Mouse (Mus musculus) thymus, adult 2 months (tissue): ENCODE measurements around the gene Map3k5. TPM values are rescaled to one million over a fixed set of nuclear protein-coding genes. Genes with fewer than 3 reads are reported as not detected.
A peak's percentile ranks its signal among the peaks of the same experiment; 100 is the strongest.

Source experiments
- DNase-seq: peaks from one replicate; pipeline ENCODE4 v3.0.0; 2021
- H3K27ac ChIP-seq: fragments of 200-500 bp; 2 replicates; pipeline ENCODE4 v1.5.1; 2012; ENCODE audit warnings: low read length, control low read depth; ENCODE audit not compliant: control insufficient read depth, insufficient read depth
- H3K27me3 ChIP-seq: fragments of 200-500 bp; 2 replicates; pipeline ENCODE4 v1.6.1; 2012; ENCODE audit warnings: mild to moderate bottlenecking, low read length, moderate library complexity, mixed read lengths; ENCODE audit not compliant: control insufficient read depth, insufficient read depth
- H3K36me3 ChIP-seq: fragments of 200-500 bp; 2 replicates; pipeline ENCODE4 v1.6.1; 2012; ENCODE audit warnings: mild to moderate bottlenecking, low read length, moderate library complexity; ENCODE audit not compliant: control insufficient read depth, insufficient read depth
- H3K4me1 ChIP-seq: fragments of 200-500 bp; replicated peaks from 2 replicates; pipeline ENCODE4 v1.6.1; 2012; ENCODE audit warnings: low read length; ENCODE audit not compliant: control insufficient read depth, insufficient read depth
- H3K4me3 ChIP-seq: fragments of 200-500 bp; 2 replicates; pipeline ENCODE4 v1.5.1; 2012; ENCODE audit warnings: mild to moderate bottlenecking, low read length, control low read depth, moderate library complexity; ENCODE audit not compliant: control insufficient read depth, insufficient read depth
- CTCF ChIP-seq: fragments of 200-500 bp; IDR thresholded peaks from 2 replicates; pipeline ENCODE4 v1.5.1; 2012; ENCODE audit warnings: mild to moderate bottlenecking, control low read depth, low read length, moderate library complexity, borderline replicate concordance; ENCODE audit not compliant: control insufficient read depth, poor library complexity, insufficient read depth; ENCODE audit errors: extremely low read depth
- POLR2A ChIP-seq: fragments of 200-500 bp; IDR thresholded peaks from 2 replicates; pipeline ENCODE4 v1.6.1; 2012; ENCODE audit warnings: mild to moderate bottlenecking, low read length, control low read depth, moderate library complexity; ENCODE audit not compliant: control insufficient read depth, poor library complexity, insufficient read depth; ENCODE audit errors: extremely low read depth
- WGBS: fragments of 180-500 bp; shearing (Covaris S2); methylation state at CpG from one replicate; pipeline ENCODE4 v1.1.7; 2018; 5-methylcytosine and 5-hydroxymethylcytosine counted together
- polyA plus RNA-seq: library from polyadenylated mRNA; depleted of rRNA; stranded (reverse); fragments of >200 nt; gene quantifications from 2 replicates; pipeline ENCODE4 v1.2.3, GENCODE M21; 2012

The Map3k5 gene
- polyA plus RNA-seq, 1 experiment, result 3.5 TPM

DNA sequence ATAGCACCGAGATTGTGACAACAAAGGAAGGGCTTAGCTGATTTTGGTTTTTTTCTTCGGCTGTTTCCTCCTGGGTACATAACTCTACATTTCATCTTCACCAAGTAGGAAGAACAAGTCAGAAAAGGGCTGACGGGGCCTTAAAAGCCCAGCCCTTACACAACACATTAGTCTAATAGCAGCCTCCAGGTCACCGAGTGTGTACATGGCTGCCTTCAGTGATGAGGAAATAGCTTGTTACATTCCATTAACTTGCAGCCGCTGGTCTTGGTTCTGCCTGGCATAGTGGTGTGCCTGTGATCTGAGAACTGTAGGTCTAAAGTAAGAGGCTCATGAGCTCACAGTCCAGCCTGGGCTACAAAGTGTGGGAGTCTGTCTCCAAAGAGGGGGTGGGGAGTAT, 230.5 kb downstream of the Map3k5 start:
- no peak for TF ChIP-seq POLR2A
- H3K4me1 ChIP-seq, result peaks cover 3% of the 10 kb centered on the region

DNA sequence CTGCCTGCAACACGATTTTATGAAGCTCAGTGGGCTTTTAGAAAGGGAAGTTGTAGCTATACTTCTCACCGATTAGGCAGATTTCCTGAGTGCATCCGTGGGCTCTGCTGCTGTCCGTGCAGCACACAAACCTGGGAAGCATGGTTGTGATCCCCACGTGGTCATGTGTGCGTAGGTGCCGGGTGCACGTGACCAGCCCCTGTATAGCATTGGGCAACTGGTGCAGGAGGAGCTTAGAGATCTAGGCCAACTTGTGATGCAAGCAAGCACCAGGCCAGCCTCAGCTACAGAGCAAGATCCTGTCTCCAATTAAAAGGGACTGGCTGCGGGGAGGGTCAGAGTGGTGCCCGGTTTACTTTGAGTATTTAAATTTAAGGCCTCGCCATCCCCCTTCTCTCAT, 232.5 kb downstream of the Map3k5 start:
- 32% methylated on average over 11 of the region's 11 CpGs for WGBS
- H3K4me1 ChIP-seq, result peaks cover 3% of the 10 kb centered on the region
- TF ChIP-seq POLR2A (no peak), CTCF (no peak)
- H3K36me3 ChIP-seq, result no peaks in the 10 kb centered on the region
- no peak overlapping the region for H3K27ac ChIP-seq
- DNase-seq, result no peak
- H3K27me3 ChIP-seq, result no peaks in the 10 kb centered on the region
- no peak overlapping the region for H3K4me3 ChIP-seq

More for the DNA sequence above, 230.5 kb downstream of the Map3k5 start:
- no peaks in the 10 kb centered on the region for H3K36me3 ChIP-seq
- 96% methylated on average over 5 of the region's 5 CpGs for WGBS
- H3K27ac ChIP-seq, result no peak overlapping the region
- H3K27me3 ChIP-seq, result no peaks in the 10 kb centered on the region
- H3K4me3 ChIP-seq, result no peak overlapping the region
- DNase-seq, result no peak

DNA sequence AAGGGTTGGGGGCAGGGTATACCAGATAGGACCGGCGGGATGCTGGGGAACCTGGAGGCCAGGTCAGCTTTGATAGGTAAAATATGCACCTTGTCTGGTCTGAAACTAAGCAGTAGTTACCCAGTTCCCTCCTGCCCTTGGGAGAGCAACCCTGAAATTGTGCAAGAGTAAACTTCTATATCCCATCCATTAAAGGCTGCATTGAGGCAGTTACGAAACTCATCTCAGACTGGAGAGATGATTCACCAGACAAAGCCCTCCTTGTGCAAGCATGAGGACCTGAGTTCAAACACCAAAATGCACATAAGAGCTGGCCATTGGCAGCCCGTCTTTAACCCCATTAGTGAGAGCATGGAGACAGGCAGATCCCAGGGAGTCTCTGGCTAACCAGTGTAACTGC, 233.2 kb downstream of the Map3k5 start:
- TF ChIP-seq CTCF (no peak), POLR2A (no peak)
- Histone ChIP-seq H3K4me3 (no peak overlapping the region), H3K27me3 (no peaks in the 10 kb centered on the region), H3K4me1 (peaks cover 3% of the 10 kb centered on the region), H3K36me3 (no peaks in the 10 kb centered on the region), H3K27ac (no peak overlapping the region)
- 97% methylated on average over 4 of the region's 4 CpGs for WGBS
- no peak for DNase-seq

DNA sequence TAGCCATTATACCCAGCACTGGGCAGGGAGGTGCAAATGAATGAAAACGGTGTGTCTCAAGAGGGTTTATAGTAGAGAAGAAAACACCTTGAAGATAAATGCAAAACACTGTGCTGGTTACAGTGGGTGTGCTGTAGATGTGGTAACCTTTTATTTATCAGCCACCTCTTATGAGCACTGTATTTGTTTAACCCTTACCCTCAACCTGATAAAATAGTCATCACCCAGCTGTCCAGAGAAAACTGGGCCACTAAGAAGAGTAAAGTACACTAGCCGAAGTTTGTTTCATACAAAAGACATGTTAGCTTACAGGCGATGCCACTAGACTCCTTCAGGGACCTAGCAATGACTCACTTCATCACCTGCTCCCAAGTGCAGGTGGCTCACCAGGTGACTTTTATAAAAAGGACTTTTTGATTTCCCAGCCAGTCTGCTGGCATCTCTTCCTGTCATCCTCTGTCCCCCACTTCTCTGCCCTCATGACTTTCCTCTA, 235.0 kb downstream of the Map3k5 start:
- Histone ChIP-seq H3K4me3 (no peak overlapping the region), H3K4me1 (peaks cover 3% of the 10 kb centered on the region), H3K36me3 (no peaks in the 10 kb centered on the region), H3K27ac (no peak overlapping the region), H3K27me3 (no peaks in the 10 kb centered on the region)
- TF ChIP-seq CTCF (no peak), POLR2A (no peak)
- no peak for DNase-seq
- WGBS, result 93% methylated on average over 3 of the region's 3 CpGs

DNA sequence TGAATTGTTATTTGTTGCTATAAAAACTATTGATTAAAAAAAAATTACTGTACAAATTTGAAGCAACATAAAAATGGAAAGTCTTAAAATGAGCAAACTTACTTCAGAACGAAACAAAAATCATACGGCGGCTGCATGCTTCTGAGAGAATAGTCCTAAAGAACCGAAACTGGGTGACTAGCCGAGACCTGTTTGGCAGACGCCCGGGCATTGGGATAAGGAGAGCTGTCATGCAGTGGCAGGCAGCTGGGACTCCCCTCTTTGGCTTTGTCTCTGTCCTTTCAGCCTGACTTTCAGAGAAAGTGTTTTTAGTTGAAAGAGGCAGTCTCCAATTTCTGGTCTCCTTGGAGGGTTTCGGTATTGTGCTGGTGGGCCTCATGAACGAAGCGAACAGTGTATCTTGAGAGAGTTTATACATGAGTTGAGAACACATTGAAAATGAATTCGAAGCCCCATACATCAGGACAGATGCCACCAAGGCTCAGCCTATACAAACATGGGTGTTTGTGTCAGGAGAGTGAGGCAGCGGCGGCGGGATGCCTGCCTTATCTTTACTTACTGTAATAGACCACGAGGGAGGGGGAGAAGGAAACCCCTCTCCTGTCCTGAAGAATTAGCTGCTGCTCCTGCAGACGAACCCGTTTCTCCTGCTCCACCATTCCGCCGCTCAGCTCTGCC, 235.8 kb downstream of the Map3k5 start:
- Histone ChIP-seq H3K36me3 (no peaks in the 10 kb centered on the region), H3K4me3 (no peak overlapping the region), H3K27me3 (no peaks in the 10 kb centered on the region), H3K27ac (no peak overlapping the region), H3K4me1 (peaks cover 3% of the 10 kb centered on the region)
- 63% methylated on average over 19 of the region's 19 CpGs for WGBS
- no peak for DNase-seq
- no peak for TF ChIP-seq CTCF
- TF ChIP-seq POLR2A, result no peak

DNA sequence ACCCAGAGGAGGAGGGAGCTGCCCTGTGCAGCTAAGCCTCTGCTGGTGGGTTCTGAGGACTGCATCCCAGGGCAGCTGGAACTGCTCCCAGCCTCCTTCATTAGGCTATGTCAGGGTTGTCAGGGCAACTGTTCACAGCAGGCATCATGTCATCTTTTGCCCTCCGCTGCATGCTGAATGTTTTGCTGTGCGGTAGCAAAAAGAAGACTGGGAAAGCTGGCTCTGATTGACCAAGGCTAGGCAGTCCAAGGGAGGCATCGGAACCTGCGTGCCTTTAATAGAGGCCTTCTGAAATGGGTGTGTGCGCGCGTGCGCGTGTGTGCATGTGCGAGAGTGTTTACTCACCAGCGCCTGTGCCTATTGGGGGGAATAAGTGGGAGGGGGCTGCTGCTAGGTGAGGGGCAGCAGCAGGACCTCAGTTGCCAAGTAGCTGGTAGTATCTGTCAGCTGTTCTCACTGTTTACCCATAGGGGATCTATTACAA, 236.4 kb downstream of the Map3k5 start:
- DNase-seq, result peak; percentile 28
- peaks cover 3% of the 10 kb centered on the region for H3K4me1 ChIP-seq
- TF ChIP-seq CTCF (peak; percentile 59; the same call in 1 of the 2 replicates), POLR2A (no peak)
- no peak overlapping the region for H3K27ac ChIP-seq
- 96% methylated on average over 11 of the region's 11 CpGs for WGBS
- no peak overlapping the region for H3K4me3 ChIP-seq
- no peaks in the 10 kb centered on the region for H3K36me3 ChIP-seq
- no peaks in the 10 kb centered on the region for H3K27me3 ChIP-seq

DNA sequence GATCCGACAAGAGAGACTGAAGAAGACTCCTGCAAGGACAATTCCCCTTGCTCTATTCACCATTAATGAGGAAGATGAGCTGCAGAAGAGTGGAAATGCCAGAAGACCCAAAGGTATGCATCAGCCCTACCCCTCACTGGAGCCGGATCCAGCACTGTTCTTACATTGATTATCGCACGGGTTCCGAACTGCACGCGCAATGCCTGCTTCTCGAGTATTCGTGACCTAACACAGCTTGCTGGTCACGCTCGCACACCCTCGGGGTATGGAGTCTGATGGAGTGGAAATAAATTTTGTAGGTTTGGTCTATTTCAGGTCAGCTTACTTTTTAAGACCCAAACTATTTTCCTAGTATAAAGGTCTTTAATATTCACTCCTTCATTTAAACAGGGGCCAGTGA, 236.9 kb downstream of the Map3k5 start:
- no peak for TF ChIP-seq POLR2A
- no peak for TF ChIP-seq CTCF
- no peaks in the 10 kb centered on the region for H3K27me3 ChIP-seq
- DNase-seq, result no peak
- no peaks in the 10 kb centered on the region for H3K36me3 ChIP-seq
- H3K4me3 ChIP-seq, result no peak overlapping the region
- H3K4me1 ChIP-seq, result peaks cover under 1% of the 10 kb centered on the region
- WGBS, result 96% methylated on average over 12 of the region's 12 CpGs
- no peak overlapping the region for H3K27ac ChIP-seq
